Mouse (Mus musculus) liver, embryonic 14.5 days (tissue): ENCODE data around the gene Cr2. TPM values are rescaled to one million over a fixed set of nuclear protein-coding genes. Genes with fewer than 3 reads are reported as not detected.

Experiments used
- ATAC-seq: fragments of 200-750 bp; cut with Nextera tagmentation; 2 replicates; pipeline ENCODE4 v1.8.0; 2017; ENCODE audit warnings: moderate number of reproducible peaks, mild to moderate bottlenecking, moderate library complexity; ENCODE audit not compliant: insufficient read depth
- DNase-seq, 3 experiments: peaks; one replicate each; pipeline ENCODE4 v3.0.0-alpha.2; 2012 to 2013; ENCODE audit warnings: low read depth in 3 of 3, low spot score in 3 of 3
- H3K27ac ChIP-seq: fragments of 300-500 bp; sonication (generic); 2 replicates; pipeline ENCODE4 v1.5.1; 2014; ENCODE audit warnings: moderate library complexity, mild to moderate bottlenecking, control low read depth, inconsistent platforms
- H3K27me3 ChIP-seq: fragments of 300-500 bp; sonication (generic); 2 replicates; pipeline ENCODE4 v1.6.1; 2014; ENCODE audit warnings: mild to moderate bottlenecking, low read length, moderate library complexity; ENCODE audit not compliant: control insufficient read depth, insufficient read depth
- H3K36me3 ChIP-seq: fragments of 300-500 bp; sonication (generic); replicated peaks from 2 replicates; pipeline ENCODE4 v1.6.1; 2014; ENCODE audit warnings: low read depth; ENCODE audit not compliant: control insufficient read depth, insufficient read depth
- H3K4me1 ChIP-seq, 2 experiments: fragments of 200-500 bp in 1 of 2; fragments of 300-500 bp in 1 of 2; sonication (generic) in 1 of 2; replicated peaks; 2 replicates each; pipeline ENCODE4 v1.6.1; 2012 to 2014; ENCODE audit warnings: antibody characterized with exemption in 1 of 2, inconsistent platforms in 1 of 2, low read length in 1 of 2; ENCODE audit not compliant: control insufficient read depth in 2 of 2, insufficient read depth in 2 of 2
- H3K4me2 ChIP-seq: fragments of 300-500 bp; sonication (generic); 2 replicates; pipeline ENCODE4 v1.6.1; 2014; ENCODE audit warnings: low read depth, mild to moderate bottlenecking, control low read depth, moderate library complexity
- H3K4me3 ChIP-seq, 2 experiments: fragments of 200-500 bp in 1 of 2; fragments of 300-500 bp in 1 of 2; sonication (generic) in 1 of 2; 2 replicates each; pipeline ENCODE4 v1.5.1; 2012 to 2014; ENCODE audit warnings: low read depth in 2 of 2, low read length in 2 of 2, mild to moderate bottlenecking in 2 of 2, control low read depth in 1 of 2, inconsistent platforms in 1 of 2, moderate library complexity in 1 of 2; ENCODE audit not compliant: insufficient read depth in 1 of 2
- H3K9ac ChIP-seq: fragments of 300-500 bp; sonication (generic); replicated peaks from 2 replicates; pipeline ENCODE4 v1.6.1; 2014; ENCODE audit warnings: mild to moderate bottlenecking, control low read depth, moderate library complexity
- H3K9me3 ChIP-seq: fragments of 300-500 bp; sonication (generic); 2 replicates; pipeline ENCODE4 v1.6.1; 2016; ENCODE audit warnings: low read length, mixed read lengths; ENCODE audit not compliant: control insufficient read depth
- CTCF ChIP-seq: IDR thresholded peaks from 2 replicates; pipeline ENCODE4 v1.5.1; 2016; ENCODE audit warnings: antibody characterized with exemption, low read depth, control low read depth
- EP300 ChIP-seq: IDR thresholded peaks from 2 replicates; pipeline ENCODE4 v1.6.1; 2016; ENCODE audit warnings: antibody characterized with exemption, low read depth
- WGBS: fragments of 180-500 bp; shearing (Covaris S2); extraction: QIAGEN DNeasy Blood & Tissue Kit; methylation state at CpG from one replicate; pipeline ENCODE4 v1.1.7; 2014; ENCODE audit not compliant: insufficient replicate concordance; 5-methylcytosine and 5-hydroxymethylcytosine counted together
- polyA plus RNA-seq, 2 experiments: library from polyadenylated mRNA; depleted of rRNA in 1 of 2; stranded (reverse) in 1 of 2; unstranded in 1 of 2; fragments of >200 nt; fragmentation: Nextera tagmentation in 1 of 2; extraction: Ambion mirVana in 1 of 2; gene quantifications; 2 replicates each; pipeline versions ENCODE4 v1.2.1 to v1.2.3; 2012 to 2014

Cr2 gene
- polyA plus RNA-seq, 2 experiments = 0.19 TPM; not detected in 1

DNA sequence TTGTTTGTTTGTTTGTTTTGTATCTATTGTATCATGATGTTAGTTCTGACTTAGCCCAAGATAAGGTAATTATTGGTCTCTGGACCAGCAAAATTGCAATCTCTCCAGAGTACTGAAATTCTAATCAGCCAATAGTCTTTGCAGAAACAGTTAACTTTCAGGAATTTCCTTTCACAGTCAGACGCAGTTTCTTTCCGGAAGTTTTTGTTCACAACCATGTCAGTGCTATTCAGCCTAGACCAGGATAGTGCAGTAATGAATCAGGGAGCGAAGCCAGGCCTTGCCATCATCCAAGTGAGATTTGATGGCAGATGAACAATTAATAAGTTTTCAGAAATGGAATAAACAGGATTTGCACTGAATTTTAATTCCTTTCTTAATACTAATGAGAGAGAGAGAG lies 44.4 kb downstream of the Cr2 start:
- Histone ChIP-seq H3K27me3 (no peaks in the 10 kb centered on the region), H3K4me3 (peak overlapping the region; percentile 88 to 96), H3K36me3 (peaks cover 13% of the 10 kb centered on the region), H3K27ac (peak overlapping the region; percentile 89), H3K4me2 (peak overlapping the region; percentile 89), H3K9me3 (no peaks in the 10 kb centered on the region), H3K9ac (peak overlapping the region; percentile 92), H3K4me1 (peaks cover 7 to 10% of the 10 kb centered on the region in 2 experiments)
- DNase-seq (peak in 1 of 3 experiments; percentile 17), ATAC-seq (no peak)
- WGBS = 32% methylated on average over 3 of the region's 3 CpGs
- no peak for TF ChIP-seq CTCF
- TF ChIP-seq EP300 = no peak

DNA sequence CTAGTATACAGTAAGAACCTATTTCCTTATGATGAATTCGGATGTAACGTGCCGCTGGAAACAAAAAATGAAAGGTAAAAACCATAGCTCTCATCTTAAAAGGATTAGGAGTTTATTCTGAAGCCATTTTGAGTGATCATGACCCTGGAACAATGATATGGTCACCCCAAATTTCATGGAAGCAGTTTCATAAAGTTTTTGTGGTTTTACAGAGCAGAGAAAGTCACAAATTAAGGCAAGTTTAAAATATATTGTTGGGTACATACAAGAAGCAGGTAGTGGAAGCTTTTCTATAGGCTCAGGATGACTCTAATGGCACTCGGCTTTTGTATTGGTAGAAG lies 44.9 kb downstream of the Cr2 start:
- Histone ChIP-seq H3K9me3 (no peaks in the 10 kb centered on the region), H3K4me3 (peak overlapping the region; percentile 88 to 96), H3K36me3 (peaks cover 16% of the 10 kb centered on the region), H3K9ac (peak overlapping the region; percentile 92), H3K4me2 (peak overlapping the region; percentile 89), H3K4me1 (peaks cover 7 to 10% of the 10 kb centered on the region in 2 experiments), H3K27ac (peak overlapping the region; percentile 89), H3K27me3 (no peaks in the 10 kb centered on the region)
- no peak for DNase-seq
- WGBS = 8% methylated on average over 4 of the region's 4 CpGs
- TF ChIP-seq EP300 (no peak), CTCF (no peak)
- ATAC-seq = 0 out of 2 replicates have a peak, but pooled peaks have one; percentile 5

DNA sequence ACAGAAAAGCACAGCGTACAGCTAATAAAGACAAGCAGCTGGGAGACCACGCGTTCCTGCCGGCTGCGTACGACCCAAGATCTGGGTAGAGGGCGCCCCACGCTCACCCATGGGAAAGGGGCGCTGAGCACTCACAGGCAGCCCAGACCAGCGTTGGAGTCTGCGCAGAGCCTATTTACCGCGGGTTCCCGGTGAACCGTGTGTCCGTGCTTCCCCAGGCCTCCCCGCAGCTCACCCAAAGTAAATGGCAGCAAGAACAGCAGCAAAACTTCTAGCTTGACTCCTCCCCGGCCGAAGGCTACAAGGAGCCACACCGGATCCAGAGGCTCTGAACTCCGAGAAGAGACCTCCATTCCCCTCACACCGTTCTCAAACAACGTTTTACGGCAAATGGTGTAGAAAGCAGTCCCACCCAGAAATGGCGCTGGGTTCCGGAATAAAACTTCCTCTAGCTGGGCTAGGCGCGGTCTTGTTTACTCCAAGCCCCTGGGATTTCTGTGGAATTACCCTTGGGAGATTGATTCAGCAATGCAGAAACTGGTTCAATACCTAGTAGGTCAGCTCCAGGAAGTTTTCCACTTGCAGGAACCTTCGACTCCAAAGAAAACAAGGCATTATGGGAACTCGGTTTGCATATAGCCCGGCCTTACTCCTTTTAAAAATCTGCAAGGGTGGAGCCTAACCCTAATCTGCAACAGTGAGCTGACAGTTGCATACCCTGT lies 45.4 kb downstream of the Cr2 start, which contains the start of gene Cr1l:
Gene Cr1l, minus strand, starts transcription at position 634 of the 722 bp plus-strand sequence.
- Histone ChIP-seq H3K27me3 (no peaks in the 10 kb centered on the region), H3K27ac (peak within 1 kb of the TSS; percentile 89), H3K4me3 (peak within 1 kb of the TSS; percentile 88 to 96), H3K9ac (peak within 1 kb of the TSS; percentile 92), H3K36me3 (peaks cover 18% of the 10 kb centered on the region), H3K4me2 (peak within 1 kb of the TSS; percentile 89), H3K9me3 (no peaks in the 10 kb centered on the region), H3K4me1 (peaks cover 7 to 10% of the 10 kb centered on the region in 2 experiments)
- DNase-seq (peak; percentile 76 to 87 (median 84)), ATAC-seq (peak; percentile 95)
- WGBS = under 1% methylated on average over 31 of the region's 31 CpGs
- TF ChIP-seq CTCF (peak; percentile 86), EP300 (peak; percentile 25)

DNA sequence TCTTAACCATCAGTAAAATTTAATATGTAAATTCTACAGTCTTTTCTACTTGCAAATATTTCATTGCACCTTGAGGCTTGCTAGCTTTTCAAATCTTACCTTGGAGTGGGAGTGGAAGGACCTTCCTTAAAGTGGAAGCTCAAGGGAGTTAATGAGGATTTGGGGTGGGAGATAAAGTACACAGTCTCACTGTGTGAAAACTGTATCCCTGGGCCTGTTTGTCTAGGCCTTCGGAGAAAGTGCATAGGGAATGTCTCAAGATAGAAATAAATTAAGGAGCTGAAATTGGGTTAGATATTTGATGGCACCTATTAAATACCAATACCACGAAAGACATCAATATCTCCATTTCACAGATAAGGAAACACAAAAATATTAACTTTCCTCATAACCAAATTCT lies 46.0 kb downstream of the Cr2 start:
- H3K9ac ChIP-seq = peak overlapping the region; percentile 92
- peaks cover 22% of the 10 kb centered on the region for H3K36me3 ChIP-seq
- peaks cover 7 to 10% of the 10 kb centered on the region in 2 experiments for H3K4me1 ChIP-seq
- peak overlapping the region; percentile 88 to 96 for H3K4me3 ChIP-seq
- no peaks in the 10 kb centered on the region for H3K27me3 ChIP-seq
- TF ChIP-seq CTCF (no peak), EP300 (no peak)
- no peaks in the 10 kb centered on the region for H3K9me3 ChIP-seq
- ATAC-seq (peak; percentile 48), DNase-seq (peak in 1 of 3 experiments; percentile 24)
- peak overlapping the region; percentile 89 for H3K27ac ChIP-seq
- WGBS = 2% methylated on average over 2 of the region's 2 CpGs
- H3K4me2 ChIP-seq = peak overlapping the region; percentile 89

DNA sequence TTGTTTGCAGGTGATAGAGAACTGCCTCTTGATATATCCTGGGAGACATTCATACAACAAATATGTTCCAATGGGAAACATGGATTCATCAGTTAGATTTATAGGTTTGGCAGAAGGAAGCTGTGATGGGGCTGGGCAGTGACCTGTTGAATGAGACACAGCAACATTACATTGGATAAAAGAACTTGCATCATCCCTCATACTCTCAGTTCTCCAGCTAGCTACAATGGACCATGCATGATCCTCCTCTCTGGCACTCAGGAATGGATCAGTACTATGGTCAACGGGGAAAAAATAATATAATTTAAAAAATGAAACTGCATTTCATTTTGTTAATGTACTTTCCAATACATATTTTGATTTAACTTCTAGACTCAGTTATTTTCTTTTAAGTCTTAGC lies 46.6 kb downstream of the Cr2 start:
- Histone ChIP-seq H3K4me2 (peak overlapping the region; percentile 79), H3K36me3 (peaks cover 25% of the 10 kb centered on the region), H3K27me3 (no peaks in the 10 kb centered on the region), H3K4me1 (peaks cover 7 to 10% of the 10 kb centered on the region in 2 experiments), H3K27ac (peak overlapping the region; percentile 35; the same call in 1 of the 2 replicates), H3K4me3 (peak overlapping the region; percentile 41 to 59), H3K9me3 (no peaks in the 10 kb centered on the region), H3K9ac (peak overlapping the region; percentile 68)
- DNase-seq = no peak
- no peak for TF ChIP-seq CTCF
- no peak for TF ChIP-seq EP300
- no peak for ATAC-seq
- 45% methylated on average over 1 of the region's 1 CpGs for WGBS
